ENCODE assay signal across 27 mouse cellular contexts in genomic region chr1:72819995-72820394, GRCm38 (mm10).
"Had no signal": no experiment of that assay in that cellular context is flagged by ENCODE, and none has a peak within 500 bp of the region (broad histone marks: within the 10 kb centered on the region; RNA-seq: fewer than 3 reads in every experiment).

No protein-coding gene starts in this region.

- H3K27ac ChIP-seq: heart, adult 2 months; heart, embryonic 13.5 days; heart, embryonic 15.5 days; hindbrain, embryonic 13.5 days; hindbrain, embryonic 15.5 days; hindbrain, postnatal 0 days; kidney, embryonic 15.5 days; kidney, postnatal 0 days; limb, embryonic 13.5 days; limb, embryonic 15.5 days; liver, embryonic 12.5 days; liver, embryonic 14.5 days had no signal

- H3K27me3 ChIP-seq: hindbrain, embryonic 13.5 days; hindbrain, embryonic 15.5 days; kidney, embryonic 15.5 days; limb, embryonic 13.5 days; limb, embryonic 15.5 days had no signal

- DNase-seq: gastrocnemius, postnatal 14 days; gastrocnemius, postnatal 36 days; heart, adult 11 months; heart, adult 2 months; heart, postnatal 14 days; heart, postnatal 36 days; kidney, adult 11 months; kidney, adult 2 months; kidney, adult 9 months; kidney, postnatal 14 days; kidney, postnatal 36 days; layer of hippocampus, adult 9-11 months; layer of hippocampus, postnatal 36 days; left cerebral cortex, postnatal 4 days had no signal

- H3K36me3 ChIP-seq: heart, embryonic 13.5 days; heart, embryonic 15.5 days; hindbrain, embryonic 13.5 days; hindbrain, embryonic 15.5 days; kidney, embryonic 15.5 days; limb, embryonic 13.5 days; limb, embryonic 15.5 days; liver, embryonic 12.5 days had no signal

- ATAC-seq: hindbrain, postnatal 0 days; intestine, embryonic 16.5 days; liver, embryonic 12.5 days had no signal

- H3K4me1 ChIP-seq: liver, embryonic 12.5 days had no signal

- H3K4me3 ChIP-seq: heart, adult 2 months; heart, embryonic 13.5 days; heart, embryonic 15.5 days; hindbrain, embryonic 13.5 days; hindbrain, embryonic 15.5 days; kidney, embryonic 15.5 days; limb, embryonic 13.5 days; limb, embryonic 15.5 days; liver, embryonic 12.5 days had no signal

- H3K9ac ChIP-seq: heart, embryonic 13.5 days; heart, embryonic 15.5 days; hindbrain, embryonic 13.5 days; hindbrain, embryonic 15.5 days; kidney, embryonic 15.5 days; limb, embryonic 13.5 days; limb, embryonic 15.5 days; liver, embryonic 12.5 days; liver, embryonic 14.5 days had no signal

- H3K4me2 ChIP-seq: heart, embryonic 11.5 days; heart, embryonic 13.5 days; heart, embryonic 15.5 days; hindbrain, embryonic 13.5 days; hindbrain, embryonic 15.5 days; kidney, embryonic 15.5 days; limb, embryonic 13.5 days; limb, embryonic 15.5 days; liver, embryonic 12.5 days had no signal

- H3K9me3 ChIP-seq: heart, embryonic 13.5 days; heart, embryonic 15.5 days; hindbrain, embryonic 13.5 days; hindbrain, embryonic 15.5 days; kidney, embryonic 15.5 days; limb, embryonic 13.5 days; limb, embryonic 15.5 days; liver, embryonic 12.5 days had no signal
